Mouse (Mus musculus) liver, embryonic 15.5 days (tissue): ENCODE results near the gene Kctd15. TPM values are rescaled to one million over a fixed set of nuclear protein-coding genes. Genes with fewer than 3 reads are reported as not detected.

ENCODE experiments used
- ATAC-seq: fragments of 200-750 bp; cut with Nextera tagmentation; 2 replicates; pipeline ENCODE4 v1.8.0; 2017; ENCODE audit warnings: moderate number of reproducible peaks, mild to moderate bottlenecking, moderate library complexity; ENCODE audit not compliant: insufficient read depth
- H3K27ac ChIP-seq: fragments of 300-500 bp; sonication (generic); replicated peaks from 2 replicates; pipeline ENCODE4 v1.5.1; 2015; ENCODE audit warnings: mild to moderate bottlenecking, inconsistent platforms
- H3K27me3 ChIP-seq: fragments of 300-500 bp; sonication (generic); 2 replicates; pipeline ENCODE4 v1.6.1; 2015; ENCODE audit warnings: mild to moderate bottlenecking, inconsistent platforms
- H3K36me3 ChIP-seq: fragments of 300-500 bp; sonication (generic); replicated peaks from 2 replicates; pipeline ENCODE4 v1.6.1; 2015; ENCODE audit warnings: moderate library complexity, mild to moderate bottlenecking, inconsistent platforms
- H3K4me1 ChIP-seq: fragments of 300-500 bp; sonication (generic); replicated peaks from 2 replicates; pipeline ENCODE4 v1.6.1; 2015; ENCODE audit warnings: inconsistent platforms
- H3K4me2 ChIP-seq: fragments of 300-500 bp; sonication (generic); 2 replicates; pipeline ENCODE4 v1.6.1; 2015; ENCODE audit warnings: moderate library complexity, mild to moderate bottlenecking, inconsistent platforms
- H3K4me3 ChIP-seq: fragments of 300-500 bp; sonication (generic); replicated peaks from 2 replicates; pipeline ENCODE4 v1.5.1; 2015; ENCODE audit warnings: mild to moderate bottlenecking, inconsistent platforms
- H3K9ac ChIP-seq: fragments of 300-500 bp; sonication (generic); 2 replicates; pipeline ENCODE4 v1.6.1; 2015; ENCODE audit warnings: moderate library complexity, mild to moderate bottlenecking, inconsistent platforms
- H3K9me3 ChIP-seq: fragments of 300-500 bp; sonication (generic); replicated peaks from 2 replicates; pipeline ENCODE4 v1.6.1; 2016; ENCODE audit warnings: inconsistent platforms
- WGBS: fragments of 180-500 bp; shearing (Covaris S2); methylation state at CpG from one replicate; pipeline ENCODE4 v1.1.7; 2015; ENCODE audit warnings: mixed read lengths; ENCODE audit not compliant: insufficient replicate concordance; 5-methylcytosine and 5-hydroxymethylcytosine counted together
- polyA plus RNA-seq: library from polyadenylated mRNA; unstranded; fragments of >200 nt; fragmentation: Nextera tagmentation; extraction: Ambion mirVana; gene quantifications from 2 replicates; pipeline ENCODE4 v1.2.1, GENCODE M21; 2015

Gene Kctd15
- polyA plus RNA-seq, 1 experiment from 2014 or later: 0.55 TPM

DNA sequence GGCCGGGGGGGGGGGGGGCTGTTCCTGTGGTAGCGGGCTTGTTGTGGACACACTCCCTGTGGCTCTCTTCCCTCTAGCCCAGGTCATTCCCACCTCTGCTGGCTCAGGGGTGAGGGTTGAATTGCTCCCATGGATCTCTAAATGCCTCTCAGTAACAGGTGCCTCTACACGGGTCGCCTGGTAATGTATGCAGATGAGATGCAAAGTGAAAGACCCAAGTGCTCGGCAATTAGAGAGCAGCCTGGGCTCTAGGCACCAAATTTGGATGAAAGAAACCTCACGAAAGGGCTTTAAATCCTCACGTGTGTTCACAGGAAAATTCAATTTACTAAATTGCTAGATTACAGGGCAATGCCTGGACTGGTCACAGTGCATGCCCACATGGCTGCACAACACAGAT is 29.3 kb upstream of the Kctd15 start:
- no peaks in the 10 kb centered on the region for H3K4me1 ChIP-seq
- H3K9ac ChIP-seq: no peak overlapping the region
- H3K27ac ChIP-seq: no peak overlapping the region
- H3K4me3 ChIP-seq: no peak overlapping the region
- H3K4me2 ChIP-seq: no peak overlapping the region
- H3K9me3 ChIP-seq: no peaks in the 10 kb centered on the region
- no peaks in the 10 kb centered on the region for H3K36me3 ChIP-seq
- 28% methylated on average over 7 of the region's 7 CpGs for WGBS
- no peak for ATAC-seq
- no peaks in the 10 kb centered on the region for H3K27me3 ChIP-seq

GRCm38 (mm10) chr7:34685176-34685575 is 28.6 kb upstream of the Kctd15 start:
- Histone ChIP-seq H3K27ac (no peak overlapping the region), H3K27me3 (no peaks in the 10 kb centered on the region), H3K4me3 (no peak overlapping the region), H3K9me3 (no peaks in the 10 kb centered on the region), H3K4me2 (no peak overlapping the region), H3K4me1 (no peaks in the 10 kb centered on the region), H3K9ac (no peak overlapping the region), H3K36me3 (no peaks in the 10 kb centered on the region)
- 36% methylated on average over 4 of the region's 4 CpGs for WGBS
- ATAC-seq: no peak

GRCm38 (mm10) chr7:34680771-34681421 is 24.4 kb upstream of the Kctd15 start:
- H3K4me3 ChIP-seq: no peak overlapping the region
- WGBS: 58% methylated on average over 15 of the region's 15 CpGs
- H3K27ac ChIP-seq: no peak overlapping the region
- no peaks in the 10 kb centered on the region for H3K4me1 ChIP-seq
- H3K27me3 ChIP-seq: peaks cover 4% of the 10 kb centered on the region
- H3K9me3 ChIP-seq: no peaks in the 10 kb centered on the region
- H3K36me3 ChIP-seq: no peaks in the 10 kb centered on the region
- H3K4me2 ChIP-seq: no peak overlapping the region
- H3K9ac ChIP-seq: no peak overlapping the region
- no peak for ATAC-seq

- 44% methylated on average over 2 of the region's 2 CpGs for WGBS
- H3K36me3 ChIP-seq: no peaks in the 10 kb centered on the region
- H3K27me3 ChIP-seq: peaks cover 14% of the 10 kb centered on the region
These were observed 23.4 kb upstream of the Kctd15 start for GRCm38 (mm10) chr7:34679886-34680285.

GRCm38 (mm10) chr7:34675831-34676514 is 19.4 kb upstream of the Kctd15 start:
- Histone ChIP-seq H3K27ac (no peak overlapping the region), H3K4me2 (no peak overlapping the region), H3K9ac (no peak overlapping the region), H3K36me3 (no peaks in the 10 kb centered on the region), H3K27me3 (peaks cover 37% of the 10 kb centered on the region), H3K4me1 (no peaks in the 10 kb centered on the region), H3K9me3 (no peaks in the 10 kb centered on the region), H3K4me3 (no peak overlapping the region)
- WGBS: 13% methylated on average over 33 of the region's 33 CpGs
- ATAC-seq: no peak

More at GRCm38 (mm10) chr7:34679886-34680285, 23.4 kb upstream of the Kctd15 start:
- Histone ChIP-seq H3K4me2 (no peak overlapping the region), H3K9me3 (no peaks in the 10 kb centered on the region), H3K9ac (no peak overlapping the region), H3K4me1 (no peaks in the 10 kb centered on the region), H3K27ac (no peak overlapping the region), H3K4me3 (no peak overlapping the region)
- no peak for ATAC-seq

GRCm38 (mm10) chr7:34675120-34675790 is 18.7 kb upstream of the Kctd15 start:
- Histone ChIP-seq H3K36me3 (no peaks in the 10 kb centered on the region), H3K4me1 (no peaks in the 10 kb centered on the region), H3K4me3 (no peak overlapping the region), H3K27ac (no peak overlapping the region), H3K9ac (no peak overlapping the region), H3K27me3 (peaks cover 37% of the 10 kb centered on the region), H3K4me2 (no peak overlapping the region), H3K9me3 (no peaks in the 10 kb centered on the region)
- ATAC-seq: no peak
- WGBS: 16% methylated on average over 42 of the region's 42 CpGs

- ATAC-seq: no peak
- Histone ChIP-seq H3K9me3 (no peaks in the 10 kb centered on the region), H3K9ac (no peak overlapping the region), H3K27ac (no peak overlapping the region), H3K4me3 (no peak overlapping the region), H3K36me3 (no peaks in the 10 kb centered on the region), H3K4me1 (no peaks in the 10 kb centered on the region), H3K4me2 (no peak overlapping the region), H3K27me3 (peaks cover 37% of the 10 kb centered on the region)
- 57% methylated on average over 4 of the region's 4 CpGs for WGBS
These were observed 16.4 kb upstream of the Kctd15 start for GRCm38 (mm10) chr7:34672916-34673315.

- H3K9ac ChIP-seq: no peak overlapping the region
- peaks cover 37% of the 10 kb centered on the region for H3K27me3 ChIP-seq
- WGBS: 0% methylated on average over 6 of the region's 6 CpGs
- H3K36me3 ChIP-seq: no peaks in the 10 kb centered on the region
- no peaks in the 10 kb centered on the region for H3K4me1 ChIP-seq
- no peak overlapping the region for H3K27ac ChIP-seq
- ATAC-seq: no peak
- no peak overlapping the region for H3K4me2 ChIP-seq
- no peaks in the 10 kb centered on the region for H3K9me3 ChIP-seq
- no peak overlapping the region for H3K4me3 ChIP-seq
These were observed 15.4 kb upstream of the Kctd15 start for GRCm38 (mm10) chr7:34671911-34672310.

GRCm38 (mm10) chr7:34670778-34671177 is 14.2 kb upstream of the Kctd15 start:
- no peaks in the 10 kb centered on the region for H3K4me1 ChIP-seq
- no peaks in the 10 kb centered on the region for H3K9me3 ChIP-seq
- H3K4me3 ChIP-seq: no peak overlapping the region
- no peak overlapping the region for H3K27ac ChIP-seq
- no peak for ATAC-seq
- peaks cover 32% of the 10 kb centered on the region for H3K27me3 ChIP-seq
- WGBS: 68% methylated on average over 3 of the region's 3 CpGs
- H3K4me2 ChIP-seq: no peak overlapping the region
- H3K36me3 ChIP-seq: no peaks in the 10 kb centered on the region
- no peak overlapping the region for H3K9ac ChIP-seq

DNA sequence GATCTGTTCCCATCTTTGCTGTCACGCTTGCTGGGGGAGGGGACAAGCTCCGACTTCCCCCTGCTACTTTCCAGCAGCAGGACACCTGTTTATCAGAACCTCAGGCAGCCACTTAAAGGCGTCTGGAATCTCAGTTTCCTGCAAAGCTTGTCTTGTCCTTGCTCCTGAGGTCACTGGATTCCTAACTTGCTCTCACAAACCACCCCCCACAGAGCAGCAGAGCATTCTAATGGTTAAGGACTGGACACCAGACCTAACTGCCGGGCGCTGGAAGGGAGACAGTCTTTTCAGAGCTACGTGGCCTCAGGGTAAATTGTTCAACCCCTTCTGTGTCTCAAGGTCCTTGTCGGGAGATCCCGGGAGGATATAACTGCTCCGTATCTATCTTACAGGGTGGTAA is 12.8 kb upstream of the Kctd15 start:
- Histone ChIP-seq H3K36me3 (no peaks in the 10 kb centered on the region), H3K27ac (no peak overlapping the region), H3K27me3 (peaks cover 18% of the 10 kb centered on the region), H3K4me3 (no peak overlapping the region), H3K9ac (no peak overlapping the region), H3K9me3 (no peaks in the 10 kb centered on the region), H3K4me2 (no peak overlapping the region), H3K4me1 (no peaks in the 10 kb centered on the region)
- no peak for ATAC-seq
- WGBS: 24% methylated on average over 9 of the region's 9 CpGs

DNA sequence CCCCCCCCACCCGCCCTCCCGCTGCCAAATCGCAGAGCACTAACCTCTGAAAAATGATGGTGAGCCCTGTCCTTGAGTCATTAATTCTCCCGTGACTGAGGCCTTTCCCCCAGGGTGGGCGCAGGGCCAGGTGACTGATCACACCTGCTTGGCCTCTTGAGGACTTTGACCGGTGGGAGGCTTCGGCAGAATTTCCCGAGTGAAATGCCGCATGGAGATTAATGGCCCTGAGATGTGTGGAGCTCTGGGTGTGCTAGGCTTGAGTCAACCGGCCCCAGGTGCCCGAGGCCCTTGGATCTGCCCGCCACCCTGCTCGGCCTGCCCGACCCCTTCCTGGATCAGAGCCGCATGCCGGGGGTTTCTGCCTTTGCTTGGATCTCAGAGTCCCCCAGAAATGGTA is 11.3 kb upstream of the Kctd15 start:
- H3K27ac ChIP-seq: no peak overlapping the region
- no peak overlapping the region for H3K4me3 ChIP-seq
- no peak for ATAC-seq
- 72% methylated on average over 16 of the region's 16 CpGs for WGBS
- H3K4me2 ChIP-seq: no peak overlapping the region
- H3K9me3 ChIP-seq: no peaks in the 10 kb centered on the region
- no peaks in the 10 kb centered on the region for H3K36me3 ChIP-seq
- no peaks in the 10 kb centered on the region for H3K4me1 ChIP-seq
- peaks cover 3% of the 10 kb centered on the region; the same call in 1 of the 2 replicates for H3K27me3 ChIP-seq
- no peak overlapping the region for H3K9ac ChIP-seq
